Mouse (Mus musculus): ENCODE measurements around the gene Fam160a1.

- TF ChIP-seq CTCF (IDR thresholded peaks at IDR 0.05; ENCODE audit: control insufficient read depth, insufficient read depth, insufficient replicate concordance, low read depth, low read length) (no peak), POLR2A (IDR thresholded peaks at IDR 0.05; ENCODE audit: control insufficient read depth, low read depth, low read length) (no peak)
These were observed 92.0 kb downstream of the Fam160a1 start for GRCm38 (mm10) chr3:85725110-85725509.
